Mouse (Mus musculus) adrenal gland (tissue): ENCODE results near the gene Plcg1.

ENCODE experiments used
- intact Hi-C: fragments of 180-260 bp; cut with DNase I; formaldehyde crosslinking; loops from one replicate; pipeline ENCODE4 v1.15.1; 2025
- long read RNA-seq, 2 experiments: library from polyadenylated mRNA; unstranded; transcript quantifications; one replicate each; pipeline ENCODE4 v2.0.0; 2020; ENCODE audit warnings: borderline replicate concordance in 1 of 2; ENCODE audit not compliant: insufficient replicate concordance in 1 of 2

The Plcg1 gene
- long read RNA-seq, experiment 1, partial matches to known transcripts: 0 of 41 reads
- long read RNA-seq, experiment 1, other reads (novel, unspliced or antisense): 41 of 41 reads
- long read RNA-seq, experiment 2, partial matches to known transcripts: 1 of 43 reads
- long read RNA-seq, experiment 2, other reads (novel, unspliced or antisense): 42 of 43 reads

DNA sequence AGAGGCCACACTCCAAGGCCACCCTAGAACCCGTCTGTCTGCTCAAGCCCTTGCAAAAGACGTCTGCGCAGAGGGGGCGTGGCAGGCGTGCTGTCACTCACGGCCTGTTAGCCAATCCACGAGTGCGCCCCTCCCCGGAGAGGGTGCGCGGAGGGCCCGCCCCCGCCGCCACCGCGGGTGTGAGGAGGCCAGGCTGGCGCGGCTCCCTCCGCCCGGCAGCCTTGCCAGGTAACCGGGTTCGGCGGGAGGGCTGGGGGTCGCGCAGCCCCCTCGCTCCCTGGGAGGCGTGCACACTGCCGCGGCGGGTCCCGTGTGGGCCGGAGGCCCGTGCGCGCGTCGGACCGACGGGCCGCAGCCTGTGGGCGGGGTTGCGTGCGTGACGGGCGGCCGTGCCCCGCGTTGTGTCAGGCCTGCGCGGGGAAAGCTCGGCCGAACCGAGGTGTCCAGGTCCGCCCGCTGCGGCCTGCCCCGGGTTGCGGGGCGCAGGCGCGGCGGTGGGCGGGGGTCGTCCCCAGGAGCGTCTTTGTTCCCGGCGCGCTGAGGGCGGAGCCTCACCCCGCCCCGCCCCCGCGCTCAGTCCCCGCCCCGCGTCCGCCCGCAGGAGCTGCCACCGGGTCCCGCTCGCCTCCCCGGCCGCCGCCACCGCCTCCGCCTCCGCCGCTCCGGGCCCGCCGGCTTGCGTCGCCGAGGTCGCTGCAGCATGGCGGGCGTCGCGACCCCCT, at the start of gene Plcg1:
Plcg1 (plus strand) TSS at position 184 of the 722 bp plus-strand sequence.
- intact Hi-C loops: loop anchor here (5.0 kb wide), 1 partner anchor 156 kb away; no protein-coding TSS in a partner anchor

- intact Hi-C loops: no loop called here
Observed at GRCm38 (mm10) chr2:160700271-160700670, 30.8 kb upstream of the Plcg1 start.

DNA sequence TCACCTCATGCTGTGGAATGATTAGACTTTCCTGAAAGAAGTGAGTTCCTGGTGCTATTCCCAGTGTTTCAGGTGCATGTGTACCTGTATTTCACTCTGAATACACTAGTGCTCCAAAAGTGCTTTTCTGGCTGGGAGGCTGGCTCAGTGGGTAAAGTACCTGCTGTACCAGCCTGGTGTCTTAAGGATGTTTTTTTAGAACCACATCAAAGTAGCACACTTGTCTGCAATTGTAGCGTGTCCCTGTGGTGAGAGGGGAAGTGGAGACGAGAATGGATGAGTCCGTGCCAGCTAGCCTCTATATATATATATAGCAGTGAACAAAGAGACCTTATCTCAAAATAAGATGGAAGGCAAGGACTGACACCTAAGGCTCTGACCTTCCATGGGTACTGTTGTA, 29.5 kb upstream of the Plcg1 start:
- intact Hi-C loops: no loop called here

DNA sequence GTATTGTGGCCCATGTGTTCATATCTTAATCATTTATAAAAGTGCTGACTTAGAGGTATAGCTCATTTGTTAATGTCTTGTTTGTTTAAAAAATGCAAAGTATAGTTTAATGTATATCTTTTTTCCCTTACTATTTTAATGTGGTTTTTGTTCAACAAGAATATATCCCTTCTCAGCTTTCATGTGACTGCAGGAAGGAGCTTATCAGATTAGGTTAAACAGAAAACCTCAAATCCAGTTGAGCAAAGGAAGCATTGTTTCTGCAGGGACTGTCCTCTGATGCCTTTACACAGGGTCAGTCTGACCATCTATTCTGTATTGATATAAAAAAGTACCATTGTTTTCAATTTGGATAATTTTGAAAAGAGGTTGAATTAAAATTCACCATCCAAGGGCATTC, 28.3 kb upstream of the Plcg1 start:
- intact Hi-C loops: no loop called here

DNA sequence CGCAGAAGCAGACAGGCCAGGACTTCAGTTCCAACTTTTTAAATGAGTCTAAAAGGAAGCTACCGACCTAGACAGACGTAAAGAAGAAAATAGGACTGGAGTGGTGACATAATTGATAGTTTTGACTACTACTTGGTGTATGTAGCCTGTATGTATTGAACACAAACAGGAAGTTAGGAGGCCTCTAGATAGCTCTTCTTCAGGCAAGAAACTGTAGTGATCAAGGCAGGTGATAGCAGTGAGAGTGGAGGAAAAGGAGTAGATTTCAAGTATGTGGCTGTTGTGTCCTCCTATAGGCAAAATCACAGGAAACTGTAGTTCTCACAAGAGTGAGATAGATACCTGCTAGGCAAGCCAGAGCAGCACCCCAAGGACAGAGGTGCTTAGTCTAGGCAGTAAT, 23.4 kb upstream of the Plcg1 start:
- intact Hi-C loops: loop anchor here (5.0 kb wide), 1 partner anchor 105 kb away; no protein-coding TSS in a partner anchor

DNA sequence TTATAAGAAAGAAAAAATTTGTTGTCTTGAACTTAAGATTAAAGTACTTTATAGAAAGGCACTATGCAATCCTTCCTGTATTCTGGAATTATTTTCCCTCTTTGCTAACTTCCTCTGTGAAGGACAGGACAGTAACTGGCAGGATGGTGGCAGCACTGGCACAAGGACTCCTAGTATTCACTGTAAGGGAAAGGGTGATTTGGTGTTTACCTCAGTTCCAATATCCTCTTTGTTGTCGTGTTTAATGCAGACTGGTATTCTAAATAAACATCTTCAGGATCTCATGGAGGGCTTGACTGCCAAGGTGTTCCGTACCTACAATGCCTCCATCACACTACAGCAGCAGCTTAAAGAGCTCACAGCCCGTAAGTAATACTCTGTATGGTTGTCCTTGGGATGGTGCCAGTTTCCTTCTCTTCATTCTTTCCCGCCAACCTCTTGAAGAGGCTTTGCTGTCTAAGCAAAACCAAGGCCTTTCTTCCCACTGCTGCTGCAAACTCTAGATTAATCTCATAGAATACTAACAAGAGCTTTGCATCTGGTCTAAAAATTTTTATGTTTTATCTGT, 15.6 kb upstream of the Plcg1 start:
- intact Hi-C loops: no loop called here

DNA sequence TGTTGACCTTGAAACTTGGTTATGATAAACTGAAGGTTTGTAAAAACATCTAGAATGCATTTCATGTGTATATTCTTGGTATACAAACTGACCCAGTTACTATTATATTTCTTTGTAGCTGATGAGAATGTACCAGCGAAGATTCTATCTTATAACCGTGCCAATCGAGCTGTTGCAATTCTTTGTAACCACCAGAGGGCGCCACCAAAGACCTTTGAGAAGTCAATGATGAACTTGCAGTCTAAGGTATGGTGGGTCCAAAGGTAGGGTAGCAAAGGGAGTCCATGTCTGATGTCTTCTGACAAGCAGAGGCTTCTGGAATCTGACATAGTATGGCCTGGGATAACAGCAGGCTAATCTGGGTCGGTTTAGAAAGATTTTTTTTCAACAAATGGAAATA, 13.8 kb upstream of the Plcg1 start:
- intact Hi-C loops: no loop called here

GRCm38 (mm10) chr2:160718811-160719210, 12.3 kb upstream of the Plcg1 start:
- intact Hi-C loops: no loop called here

- intact Hi-C loops: no loop called here
Observed at GRCm38 (mm10) chr2:160722714-160723113, 8.4 kb upstream of the Plcg1 start.

DNA sequence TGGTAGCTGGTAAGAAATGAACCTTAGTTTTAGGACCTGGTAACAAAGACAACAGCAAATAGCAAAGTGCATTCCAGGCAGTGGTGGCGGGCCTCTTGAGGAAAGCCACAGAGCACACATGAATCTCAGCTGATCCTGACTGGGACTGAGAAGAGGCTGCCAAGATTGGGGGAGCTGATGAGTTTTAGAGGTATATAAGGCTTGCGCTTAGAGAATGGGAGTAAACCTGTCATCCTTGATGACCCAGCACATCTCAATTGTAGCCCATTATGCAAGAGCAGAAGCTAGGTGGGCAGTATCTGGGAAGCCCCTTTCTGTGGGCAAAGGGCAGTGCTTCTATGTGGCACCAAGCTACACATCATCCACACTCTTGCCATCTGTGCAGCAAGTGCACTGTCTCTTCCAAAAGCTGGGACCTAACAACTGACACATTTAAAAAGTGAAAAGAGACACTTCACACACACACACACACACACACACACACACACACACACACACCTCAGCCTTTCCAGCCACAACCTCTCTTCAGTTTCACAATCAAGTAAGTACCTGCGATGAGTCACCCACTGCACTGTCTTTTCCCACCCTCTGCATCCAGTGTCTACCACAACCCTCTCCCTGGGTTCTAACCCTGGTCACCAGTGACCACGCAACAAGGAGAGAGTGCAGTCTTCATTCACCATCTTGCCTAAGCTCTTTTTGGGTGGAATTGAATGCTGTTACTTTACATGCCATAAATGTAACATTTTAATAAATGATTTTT, 7.3 kb upstream of the Plcg1 start:
- intact Hi-C loops: no loop called here

DNA sequence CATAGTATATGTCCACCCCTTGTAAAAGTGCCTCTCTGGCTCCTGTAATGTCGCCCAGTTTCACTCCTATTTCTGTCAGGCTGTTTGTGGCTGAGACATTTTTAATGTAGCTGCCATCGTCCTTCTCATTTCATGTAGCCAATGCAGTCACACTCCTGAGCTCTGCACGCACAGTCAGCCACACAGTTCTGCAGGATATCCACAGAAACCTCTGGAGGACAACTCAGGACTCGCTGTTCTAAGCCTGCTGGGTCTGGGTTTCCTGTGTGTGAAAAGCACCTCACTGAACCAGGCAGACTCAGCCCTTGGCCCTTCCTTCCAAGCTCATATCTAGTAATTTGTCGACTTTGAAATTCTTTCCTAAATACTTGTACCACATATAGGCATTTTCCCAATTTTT, 6.6 kb upstream of the Plcg1 start:
- intact Hi-C loops: no loop called here

- intact Hi-C loops: no loop called here
Observed at GRCm38 (mm10) chr2:160725877-160726864, 4.9 kb upstream of the Plcg1 start.

- intact Hi-C loops: no loop called here
Observed at GRCm38 (mm10) chr2:160728972-160729371, 2.1 kb upstream of the Plcg1 start.

DNA sequence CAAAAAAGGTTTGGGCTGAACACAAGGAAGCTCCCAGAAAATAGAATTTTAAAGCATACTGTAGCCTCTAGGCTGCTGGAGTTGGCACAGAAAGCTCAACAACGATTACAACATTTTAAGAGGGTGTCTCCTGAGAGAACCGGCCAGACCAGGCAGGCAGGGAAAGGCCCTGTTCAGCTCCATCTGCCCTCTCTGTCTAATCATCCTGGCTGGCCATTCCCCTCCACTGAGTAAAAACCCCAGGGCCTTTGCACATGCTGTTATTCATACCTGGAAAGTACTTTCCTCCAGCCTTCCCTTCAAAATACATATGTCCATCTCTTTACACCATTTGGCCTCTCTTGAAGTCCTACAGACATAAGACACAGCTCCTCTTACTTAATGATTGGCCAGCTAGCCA, 1.7 kb upstream of the Plcg1 start:
- intact Hi-C loops: no loop called here

- intact Hi-C loops: loop anchor here (5.0 kb wide), 1 partner anchor 157 kb away; no protein-coding TSS in a partner anchor
Observed at GRCm38 (mm10) chr2:160729851-160730796, 976 bp upstream of the Plcg1 start.

- intact Hi-C loops: loop anchor here (5.0 kb wide), 1 partner anchor 157 kb away; no protein-coding TSS in a partner anchor
Observed at GRCm38 (mm10) chr2:160730797-160731116, 343 bp upstream of the Plcg1 start.

DNA sequence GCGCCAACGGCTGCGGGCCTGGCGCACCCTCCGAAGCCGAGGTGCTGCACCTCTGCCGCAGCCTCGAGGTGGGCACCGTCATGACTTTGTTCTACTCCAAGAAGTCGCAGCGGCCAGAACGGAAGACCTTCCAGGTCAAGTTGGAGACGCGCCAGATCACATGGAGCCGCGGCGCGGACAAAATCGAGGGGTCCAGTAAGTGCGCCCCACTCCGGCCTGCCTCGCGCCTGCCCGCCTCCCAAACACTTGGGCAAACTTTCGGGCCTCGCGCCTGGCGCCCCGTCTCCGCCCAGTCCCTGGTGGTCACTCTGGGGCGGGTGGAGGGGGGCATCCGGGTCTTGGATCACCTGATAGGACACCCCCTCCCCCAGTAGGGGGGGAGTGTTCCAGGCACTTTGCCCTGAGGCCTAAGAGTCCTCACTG, 750 bp downstream of the Plcg1 start:
- intact Hi-C loops: loop anchor here (5.0 kb wide), 1 partner anchor 155 kb away; no protein-coding TSS in a partner anchor

DNA sequence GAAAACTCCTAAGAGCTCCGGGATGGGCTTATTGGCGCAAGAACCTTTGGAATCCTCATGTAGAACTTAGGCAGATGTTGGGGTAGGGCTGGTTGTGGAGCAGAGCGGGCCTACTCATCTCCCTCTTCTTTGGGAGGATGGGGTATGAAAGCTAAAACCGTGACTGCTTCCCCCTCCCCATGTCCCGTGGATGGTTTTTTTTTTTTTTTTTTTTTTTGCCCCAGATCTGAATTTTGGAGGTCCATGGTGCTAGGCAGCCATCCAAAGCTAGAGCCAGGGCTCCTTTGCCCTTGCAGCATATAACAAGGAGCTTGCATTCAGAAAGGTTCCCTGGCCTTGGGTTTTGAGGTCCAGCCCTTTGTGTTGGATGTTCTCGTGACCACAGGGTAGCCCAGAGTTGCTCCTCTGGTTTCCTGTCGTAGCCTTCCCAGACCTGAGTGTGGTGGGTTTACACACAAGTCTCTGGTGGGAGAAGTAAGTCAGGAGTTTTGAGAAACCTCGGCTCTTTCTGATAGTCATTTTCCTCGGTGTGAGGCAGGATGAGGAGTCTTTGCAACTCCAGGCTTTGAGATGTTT, 1.4 kb downstream of the Plcg1 start:
- intact Hi-C loops: loop anchor here (5.0 kb wide), 1 partner anchor 155 kb away; no protein-coding TSS in a partner anchor

- intact Hi-C loops: loop anchor here (5.0 kb wide), 1 partner anchor 154 kb away; no protein-coding TSS in a partner anchor
Observed at GRCm38 (mm10) chr2:160733131-160733531, 2.0 kb downstream of the Plcg1 start.
